Mouse (Mus musculus) limb, embryonic 12.5 days (tissue): ENCODE results near the gene Dusp11. TPM values are rescaled to one million over a fixed set of nuclear protein-coding genes. Genes with fewer than 3 reads are reported as not detected.
"Not testable (repeated sequence)": the region's sequence is repeated elsewhere in the genome, so short reads cannot be mapped to it uniquely, and the experiment has no call there.

Experiments used
- ATAC-seq: fragments of 200-750 bp; cut with Nextera tagmentation; 2 replicates; pipeline ENCODE4 v1.8.0; 2017; ENCODE audit warnings: low read depth, moderate TSS enrichment; ENCODE audit not compliant: insufficient number of reproducible peaks, insufficient read depth, low FRiP score, low TSS enrichment
- H3K27ac ChIP-seq: fragments of 300-500 bp; sonication (generic); 2 replicates; pipeline ENCODE4 v1.5.1; 2016; ENCODE audit warnings: mild to moderate bottlenecking, moderate library complexity
- H3K27me3 ChIP-seq: fragments of 300-500 bp; sonication (generic); 2 replicates; pipeline ENCODE4 v1.6.1; 2016; ENCODE audit warnings: mild to moderate bottlenecking, moderate library complexity
- H3K36me3 ChIP-seq: fragments of 300-500 bp; sonication (generic); 2 replicates; pipeline ENCODE4 v1.6.1; 2016; ENCODE audit warnings: mild to moderate bottlenecking, moderate library complexity
- H3K4me1 ChIP-seq: fragments of 300-500 bp; sonication (generic); replicated peaks from 2 replicates; pipeline ENCODE4 v1.6.1; 2016
- H3K4me2 ChIP-seq: fragments of 300-500 bp; sonication (generic); 2 replicates; pipeline ENCODE4 v1.6.1; 2016; ENCODE audit warnings: mild to moderate bottlenecking, moderate library complexity
- H3K4me3 ChIP-seq: fragments of 300-500 bp; sonication (generic); replicated peaks from 2 replicates; pipeline ENCODE4 v1.5.1; 2016; ENCODE audit warnings: mild to moderate bottlenecking
- H3K9ac ChIP-seq: fragments of 300-500 bp; sonication (generic); replicated peaks from 2 replicates; pipeline ENCODE4 v1.6.1; 2016; ENCODE audit warnings: mild to moderate bottlenecking, moderate library complexity
- H3K9me3 ChIP-seq: fragments of 300-500 bp; sonication (generic); 2 replicates; pipeline ENCODE4 v1.6.1; 2016; ENCODE audit warnings: mild to moderate bottlenecking, moderate library complexity
- WGBS: fragments of 180-500 bp; shearing (Covaris S2); methylation state at CpG from one replicate; pipeline ENCODE4 v1.1.7; 2016; 5-methylcytosine and 5-hydroxymethylcytosine counted together
- polyA plus RNA-seq: library from polyadenylated mRNA; unstranded; fragments of >200 nt; fragmentation: Nextera tagmentation; extraction: Ambion mirVana; gene quantifications from 2 replicates; pipeline ENCODE4 v1.2.1, GENCODE M21; 2016

Gene Dusp11
- polyA plus RNA-seq, 1 experiment from 2014 or later: 46.0 TPM

GRCm38 (mm10) chr6:85911587-85911986 lies 49.9 kb downstream of the Dusp11 start, which contains the start of gene Tprkb:
Tprkb (plus strand) TSS chr6:85911865.
- 75% methylated on average over 3 of the region's 3 CpGs for WGBS
- Histone ChIP-seq H3K36me3 (no peaks in the 10 kb centered on the region), H3K27me3 (no peaks in the 10 kb centered on the region), H3K4me1 (peaks cover 8% of the 10 kb centered on the region), H3K9ac (no peak within 1 kb of the TSS), H3K4me2 (no peak within 1 kb of the TSS), H3K9me3 (no peaks in the 10 kb centered on the region), H3K4me3 (no peak within 1 kb of the TSS), H3K27ac (no peak within 1 kb of the TSS)
- ATAC-seq: no peak

- Histone ChIP-seq H3K27me3 (no peaks in the 10 kb centered on the region), H3K36me3 (no peaks in the 10 kb centered on the region), H3K4me2 (no peak overlapping the region), H3K4me3 (no peak overlapping the region), H3K27ac (no peak overlapping the region), H3K9me3 (no peaks in the 10 kb centered on the region), H3K4me1 (peaks cover under 1% of the 10 kb centered on the region; the same call in 1 of the 2 replicates), H3K9ac (no peak overlapping the region)
- no peak for ATAC-seq
- 91% methylated on average over 1 of the region's 1 CpGs for WGBS
Observed at GRCm38 (mm10) chr6:85909704-85910103, 51.8 kb downstream of the Dusp11 start.

- H3K4me2 ChIP-seq: no peak overlapping the region
- no peak overlapping the region for H3K4me3 ChIP-seq
- no peaks in the 10 kb centered on the region for H3K27me3 ChIP-seq
- H3K27ac ChIP-seq: no peak overlapping the region
- WGBS: 66% methylated on average over 3 of the region's 3 CpGs
- ATAC-seq: no peak
- H3K9ac ChIP-seq: no peak overlapping the region
- H3K36me3 ChIP-seq: no peaks in the 10 kb centered on the region
- no peaks in the 10 kb centered on the region for H3K4me1 ChIP-seq
- no peaks in the 10 kb centered on the region for H3K9me3 ChIP-seq
Observed at GRCm38 (mm10) chr6:85908341-85908740, 53.1 kb downstream of the Dusp11 start.

GRCm38 (mm10) chr6:85906911-85907351 lies 54.5 kb downstream of the Dusp11 start:
- WGBS: 78% methylated on average over 2 of the region's 2 CpGs
- H3K9me3 ChIP-seq, H3K4me1 ChIP-seq, H3K4me2 ChIP-seq, ATAC-seq, H3K4me3 ChIP-seq, H3K36me3 ChIP-seq, H3K27me3 ChIP-seq, H3K27ac ChIP-seq, H3K9ac ChIP-seq: not testable (repeated sequence)

- not testable (repeated sequence) for H3K27me3 ChIP-seq, H3K4me1 ChIP-seq, H3K9ac ChIP-seq, H3K27ac ChIP-seq, H3K9me3 ChIP-seq, H3K36me3 ChIP-seq
- WGBS: 19% methylated on average over 20 of the region's 20 CpGs
- peak; percentile 82; the same call in 1 of the 2 replicates for ATAC-seq
- H3K4me3 ChIP-seq: peak within 1 kb of the TSS; percentile 24
- peak within 1 kb of the TSS; percentile 42 for H3K4me2 ChIP-seq
Observed at GRCm38 (mm10) chr6:85904642-85905061, 56.8 kb downstream of the Dusp11 start, which contains the start of gene Nat8f4. Nat8f4 (minus strand) TSS chr6:85904884.

- 91% methylated on average over 2 of the region's 2 CpGs for WGBS
- Histone ChIP-seq H3K4me3 (no peak overlapping the region), H3K4me1 (no peaks in the 10 kb centered on the region), H3K9ac (no peak overlapping the region), H3K9me3 (no peaks in the 10 kb centered on the region), H3K27ac (no peak overlapping the region), H3K36me3 (no peaks in the 10 kb centered on the region), H3K4me2 (no peak overlapping the region), H3K27me3 (no peaks in the 10 kb centered on the region)
- no peak for ATAC-seq
Observed at GRCm38 (mm10) chr6:85902303-85902702, 59.2 kb downstream of the Dusp11 start.

GRCm38 (mm10) chr6:85898596-85899475 lies 62.6 kb downstream of the Dusp11 start:
- 73% methylated on average over 6 of the region's 8 CpGs for WGBS
- H3K4me3 ChIP-seq: not testable (repeated sequence)

GRCm38 (mm10) chr6:85895061-85895648 lies 66.3 kb downstream of the Dusp11 start:
- H3K9ac ChIP-seq, H3K4me1 ChIP-seq, H3K27me3 ChIP-seq, H3K4me3 ChIP-seq, H3K4me2 ChIP-seq, ATAC-seq, H3K27ac ChIP-seq, H3K36me3 ChIP-seq: not testable (repeated sequence)
- 75% methylated on average over 25 of the region's 25 CpGs for WGBS
- H3K9me3 ChIP-seq: peaks cover 10% of the 10 kb centered on the region

More at GRCm38 (mm10) chr6:85898596-85899475, 62.6 kb downstream of the Dusp11 start:
- not testable (repeated sequence) for H3K4me2 ChIP-seq, H3K27me3 ChIP-seq, H3K9me3 ChIP-seq, H3K4me1 ChIP-seq, H3K27ac ChIP-seq, H3K36me3 ChIP-seq, ATAC-seq, H3K9ac ChIP-seq

Other genes starting within 250 kb of the Dusp11 start
- gene Nat8f7, start 248.5 kb downstream of the Dusp11 start, polyA plus RNA-seq: not detected in 2 replicates
- 0.34 TPM in 1 of 2 replicates, not detected in the other for gene Nat8f3, start 195.9 kb downstream of the Dusp11 start, polyA plus RNA-seq
- gene Nat8f6, start 140.7 kb downstream of the Dusp11 start, polyA plus RNA-seq: not detected in 2 replicates
- not detected in 2 replicates for gene Nat8f5, start 140.7 kb downstream of the Dusp11 start, polyA plus RNA-seq
- not detected in 2 replicates for gene Nat8, start 129.6 kb downstream of the Dusp11 start, polyA plus RNA-seq
- gene Nat8f2, start 92.5 kb downstream of the Dusp11 start, polyA plus RNA-seq: not detected in 2 replicates
- gene Nat8f4, start 56.8 kb downstream of the Dusp11 start, polyA plus RNA-seq: 2.1 and 2.9 TPM in 2 replicates
- gene Tprkb, start 49.8 kb downstream of the Dusp11 start, polyA plus RNA-seq: 35.5 and 36.6 TPM in 2 replicates
- 4.6 and 4.9 TPM in 2 replicates for gene Nat8f1, start 46.0 kb downstream of the Dusp11 start, polyA plus RNA-seq
- not detected in 2 replicates for gene Figla, start 54.5 kb upstream of the Dusp11 start, polyA plus RNA-seq
- gene Add2, start 67.0 kb upstream of the Dusp11 start, polyA plus RNA-seq: 6.4 and 7.4 TPM in 2 replicates
- gene Tgfa, start 233.6 kb upstream of the Dusp11 start, polyA plus RNA-seq: 1.5 and 2.5 TPM in 2 replicates